Mouse (Mus musculus): ENCODE data around the gene Fads3. TPM values are rescaled to one million over a fixed set of nuclear protein-coding genes. Genes with fewer than 3 reads are reported as not detected.
A peak's percentile ranks its signal among the peaks of the same experiment; 100 is the strongest.

Fads3 gene
- polyA plus RNA-seq, 1 experiment from 2014 or later: 3.7 TPM

DNA sequence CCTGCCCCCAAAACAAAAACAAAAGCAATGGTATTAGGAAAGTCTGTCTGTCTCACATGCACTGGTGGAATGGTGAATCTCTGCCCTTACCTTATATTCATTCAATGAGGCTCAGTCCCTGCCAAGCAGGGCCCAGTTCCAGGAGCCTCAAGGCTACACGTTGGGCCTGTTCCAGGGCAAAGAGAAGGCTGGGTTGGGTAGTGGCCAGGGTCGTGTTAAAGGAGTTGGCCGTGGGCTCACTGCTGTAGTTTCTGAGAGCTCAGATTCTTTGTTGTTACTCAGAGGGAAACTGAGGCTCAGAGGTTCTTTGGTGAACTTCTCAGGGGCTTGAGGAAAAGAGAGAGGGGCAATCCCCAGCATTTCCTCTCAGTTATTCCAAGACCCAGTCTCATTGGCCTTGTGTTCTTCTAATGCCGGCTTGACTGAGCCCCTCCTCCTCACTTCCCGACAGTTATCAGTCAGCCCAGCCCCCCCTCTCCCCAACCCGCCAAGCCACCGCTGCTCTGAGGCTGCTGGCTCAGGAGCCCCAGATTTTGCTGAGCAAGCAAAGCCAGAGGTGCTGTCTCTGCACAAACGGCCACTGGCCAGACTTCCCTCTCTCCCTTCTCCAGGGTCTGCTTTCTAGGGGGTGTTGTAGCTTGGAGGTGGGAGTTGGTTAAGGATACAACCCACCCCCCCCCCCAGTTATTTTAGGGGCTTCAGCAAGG lies 16.0 kb upstream of the Fads3 start:
- Histone ChIP-seq H3K27ac (replicated peaks; ENCODE audit: low read depth, low read length) (0 out of 2 replicates have a peak overlapping the region, but pooled peaks have one; percentile 31), H3K4me3 (ENCODE audit: low read depth, low read length) (no peak overlapping the region), H3K36me3 (replicated peaks; ENCODE audit: control insufficient read depth, insufficient read depth, low read depth, low read length) (peaks cover 2% of the 10 kb centered on the region), H3K9ac (replicated peaks; ENCODE audit: low read length) (no peak overlapping the region), H3K4me1 (ENCODE audit: control insufficient read depth, insufficient read depth, low read length) (no peaks in the 10 kb centered on the region), H3K9me3 (replicated peaks; ENCODE audit: control insufficient read depth, low read length) (no peaks in the 10 kb centered on the region), H3K4me2 (ENCODE audit: low read depth, low read length) (no peak overlapping the region), H3K27me3 (ENCODE audit: control insufficient read depth, insufficient read depth, low read length) (no peaks in the 10 kb centered on the region)
- 25% methylated on average over 8 of the region's 8 CpGs for WGBS
- DNase-seq (ENCODE audit: low spot score) (peak; percentile 62), ATAC-seq (replicated peaks; ENCODE audit: insufficient number of reproducible peaks, low FRiP score, low TSS enrichment, low read depth) (no peak)

DNA sequence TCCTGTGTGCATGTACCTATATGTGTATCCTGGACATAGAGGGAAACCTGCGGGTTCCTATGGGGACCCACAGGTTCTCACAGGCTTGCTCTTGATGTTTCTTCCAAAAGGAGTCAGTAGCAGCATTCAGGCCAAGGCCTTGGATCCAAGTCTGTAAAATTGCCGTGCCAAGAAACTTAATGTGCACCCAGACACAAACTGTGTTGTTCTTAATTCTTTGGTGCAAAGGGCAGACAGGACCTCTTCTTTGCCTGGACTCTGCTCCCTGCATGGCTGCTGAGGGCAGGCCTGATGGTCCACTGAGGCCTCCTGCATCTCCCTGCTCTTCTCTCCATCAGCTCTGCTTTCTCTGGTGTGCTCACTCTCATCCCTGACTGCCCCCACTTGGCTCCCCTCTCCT lies 11.6 kb upstream of the Fads3 start:
- Histone ChIP-seq H3K4me1 (ENCODE audit: control insufficient read depth, insufficient read depth, low read length) (no peaks in the 10 kb centered on the region), H3K36me3 (replicated peaks; ENCODE audit: control insufficient read depth, insufficient read depth, low read depth, low read length) (peaks cover 3% of the 10 kb centered on the region), H3K4me2 (ENCODE audit: low read depth, low read length) (no peak overlapping the region), H3K9me3 (replicated peaks; ENCODE audit: control insufficient read depth, low read length) (no peaks in the 10 kb centered on the region), H3K27ac (replicated peaks; ENCODE audit: low read depth, low read length) (no peak overlapping the region), H3K27me3 (ENCODE audit: control insufficient read depth, insufficient read depth, low read length) (no peaks in the 10 kb centered on the region), H3K9ac (replicated peaks; ENCODE audit: low read length) (no peak overlapping the region), H3K4me3 (ENCODE audit: low read depth, low read length) (no peak overlapping the region)
- WGBS: 86% methylated on average over 2 of the region's 2 CpGs
- DNase-seq (ENCODE audit: low spot score) (no peak), ATAC-seq (replicated peaks; ENCODE audit: insufficient number of reproducible peaks, low FRiP score, low TSS enrichment, low read depth) (no peak)

DNA sequence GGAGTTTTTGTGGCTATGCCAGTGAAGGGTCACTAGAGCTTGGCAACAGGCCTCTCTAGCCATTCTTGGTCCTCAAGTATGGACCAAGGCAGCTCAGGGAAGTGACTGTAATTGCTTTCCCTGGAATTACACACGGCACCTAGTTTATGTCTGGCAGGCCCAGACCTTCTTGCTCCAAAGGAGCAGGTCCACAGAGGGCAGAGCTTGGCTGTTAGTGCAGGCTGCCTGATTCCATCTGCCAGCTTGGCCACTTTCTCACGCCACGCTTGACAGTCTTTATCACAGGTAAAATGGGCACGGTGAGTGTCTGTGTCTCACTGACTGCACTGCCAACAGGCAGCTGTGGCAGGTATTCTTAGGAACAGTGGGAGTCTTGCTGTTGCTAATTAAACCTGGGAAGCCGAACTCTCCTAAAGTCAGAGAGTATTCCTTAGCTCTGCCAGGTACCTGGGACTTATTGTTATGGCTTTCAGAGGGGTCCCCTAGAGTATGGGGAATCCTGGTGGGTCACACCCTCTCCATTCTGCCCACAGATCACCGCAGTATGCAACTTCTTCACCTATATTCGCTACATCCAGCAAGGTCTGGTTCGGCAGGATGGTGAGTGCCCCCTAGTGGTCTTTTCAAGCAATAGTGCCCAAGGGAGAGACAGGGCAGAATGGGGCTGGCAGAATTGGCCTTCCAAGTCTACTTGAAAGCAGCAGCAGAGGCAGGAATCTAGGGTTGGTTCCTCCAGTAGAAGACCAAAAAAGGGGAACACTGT lies 8.0 kb upstream of the Fads3 start:
- Histone ChIP-seq H3K36me3 (replicated peaks; ENCODE audit: control insufficient read depth, insufficient read depth, low read depth, low read length) (peaks cover 3% of the 10 kb centered on the region), H3K4me3 (ENCODE audit: low read depth, low read length) (no peak overlapping the region), H3K27ac (replicated peaks; ENCODE audit: low read depth, low read length) (no peak overlapping the region), H3K9ac (replicated peaks; ENCODE audit: low read length) (no peak overlapping the region), H3K4me2 (ENCODE audit: low read depth, low read length) (no peak overlapping the region), H3K27me3 (ENCODE audit: control insufficient read depth, insufficient read depth, low read length) (no peaks in the 10 kb centered on the region), H3K9me3 (replicated peaks; ENCODE audit: control insufficient read depth, low read length) (no peaks in the 10 kb centered on the region), H3K4me1 (ENCODE audit: control insufficient read depth, insufficient read depth, low read length) (no peaks in the 10 kb centered on the region)
- peak; percentile 82 for DNase-seq (ENCODE audit: low spot score)
- 0 out of 2 replicates have a peak, but pooled peaks have one; percentile 11 for ATAC-seq (replicated peaks; ENCODE audit: insufficient number of reproducible peaks, low FRiP score, low TSS enrichment, low read depth)
- WGBS: 39% methylated on average over 8 of the region's 8 CpGs

DNA sequence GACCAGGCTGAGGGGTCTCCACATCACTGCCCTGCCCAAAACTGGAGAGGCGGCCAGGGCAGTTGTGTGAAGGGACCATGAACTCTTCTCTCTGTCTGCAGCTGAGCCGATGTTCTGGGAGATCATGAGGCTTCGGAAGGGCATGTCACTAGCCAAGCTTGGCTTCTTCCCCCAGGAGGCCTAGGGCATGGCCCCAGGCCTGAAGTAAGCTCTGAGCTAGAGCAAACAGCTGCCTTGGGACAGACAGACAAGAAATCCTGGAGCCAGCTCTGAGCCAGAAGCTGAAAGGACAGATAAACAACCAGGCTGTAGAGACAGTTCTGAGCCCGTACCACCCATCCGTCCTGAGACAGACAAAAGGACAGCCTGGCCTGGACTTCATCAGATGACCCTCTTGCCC lies 7.0 kb upstream of the Fads3 start:
- Histone ChIP-seq H3K4me2 (ENCODE audit: low read depth, low read length) (no peak overlapping the region; the same call in 1 of the 2 replicates), H3K27me3 (ENCODE audit: control insufficient read depth, insufficient read depth, low read length) (no peaks in the 10 kb centered on the region), H3K9me3 (replicated peaks; ENCODE audit: control insufficient read depth, low read length) (no peaks in the 10 kb centered on the region), H3K27ac (replicated peaks; ENCODE audit: low read depth, low read length) (no peak overlapping the region), H3K36me3 (replicated peaks; ENCODE audit: control insufficient read depth, insufficient read depth, low read depth, low read length) (peaks cover 3% of the 10 kb centered on the region), H3K9ac (replicated peaks; ENCODE audit: low read length) (no peak overlapping the region), H3K4me1 (ENCODE audit: control insufficient read depth, insufficient read depth, low read length) (peaks cover 4% of the 10 kb centered on the region), H3K4me3 (ENCODE audit: low read depth, low read length) (no peak overlapping the region)
- no peak for DNase-seq (ENCODE audit: low spot score)
- WGBS: 90% methylated on average over 5 of the region's 5 CpGs
- 0 out of 2 replicates have a peak, but pooled peaks have one; percentile 5 for ATAC-seq (replicated peaks; ENCODE audit: insufficient number of reproducible peaks, low FRiP score, low TSS enrichment, low read depth)

DNA sequence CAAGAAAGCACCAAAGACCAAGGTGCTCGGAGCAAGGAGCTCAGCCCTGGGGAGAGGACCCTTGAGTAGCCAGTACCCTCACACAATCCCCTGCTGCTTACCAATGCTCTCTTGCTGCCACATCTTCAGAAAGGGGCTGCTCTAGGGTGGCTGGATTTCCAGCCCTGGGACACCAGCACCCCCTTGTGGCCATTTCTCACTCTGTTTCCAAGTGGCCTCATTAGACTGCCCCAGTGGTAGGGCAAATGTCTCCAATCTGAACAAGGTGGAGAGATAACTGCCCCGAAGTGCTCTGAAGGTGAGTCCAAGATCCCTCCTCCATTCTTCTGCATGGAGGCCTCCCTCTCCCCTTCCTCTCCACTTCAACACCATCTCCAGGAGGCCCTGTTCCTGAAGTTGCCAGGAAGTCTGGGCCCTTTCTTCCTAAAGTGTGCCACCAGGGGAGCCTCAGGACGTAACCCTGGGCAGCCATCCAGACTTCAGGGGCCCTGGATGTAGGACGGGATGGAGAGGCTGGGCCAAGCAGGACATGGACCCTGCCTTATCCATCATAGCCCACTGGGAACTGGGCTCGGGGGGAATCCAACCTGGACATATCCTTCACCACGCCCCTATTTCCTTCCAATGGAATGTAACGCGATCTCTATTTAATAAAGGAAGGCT lies 6.5 kb upstream of the Fads3 start:
- Histone ChIP-seq H3K4me3 (ENCODE audit: low read depth, low read length) (no peak overlapping the region), H3K27me3 (ENCODE audit: control insufficient read depth, insufficient read depth, low read length) (no peaks in the 10 kb centered on the region), H3K9me3 (replicated peaks; ENCODE audit: control insufficient read depth, low read length) (no peaks in the 10 kb centered on the region), H3K4me2 (ENCODE audit: low read depth, low read length) (no peak overlapping the region), H3K36me3 (replicated peaks; ENCODE audit: control insufficient read depth, insufficient read depth, low read depth, low read length) (peaks cover 3% of the 10 kb centered on the region), H3K9ac (replicated peaks; ENCODE audit: low read length) (no peak overlapping the region), H3K4me1 (ENCODE audit: control insufficient read depth, insufficient read depth, low read length) (peaks cover 4% of the 10 kb centered on the region), H3K27ac (replicated peaks; ENCODE audit: low read depth, low read length) (no peak overlapping the region)
- 37% methylated on average over 8 of the region's 8 CpGs for WGBS
- ATAC-seq (replicated peaks; ENCODE audit: insufficient number of reproducible peaks, low FRiP score, low TSS enrichment, low read depth): peak; percentile 76
- DNase-seq (ENCODE audit: low spot score): peak; percentile 89

DNA sequence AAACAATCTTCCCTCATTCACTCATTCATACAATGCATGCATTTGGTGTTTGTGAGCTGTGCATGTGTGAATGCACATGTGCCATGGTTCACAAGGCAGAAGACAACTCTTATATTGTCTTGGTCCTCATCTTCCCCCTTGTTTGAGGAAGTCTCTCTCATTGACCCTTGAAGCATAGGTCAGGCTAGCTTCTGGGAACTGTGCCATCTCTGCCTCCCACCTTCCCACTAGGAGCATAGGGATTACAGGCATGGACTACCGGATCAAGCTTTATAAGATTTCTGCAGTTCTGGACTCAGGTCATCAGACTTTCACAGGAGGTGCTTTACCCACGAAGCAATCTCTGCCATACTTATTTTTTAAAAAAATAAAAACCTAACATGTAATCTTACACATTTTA lies 3.8 kb upstream of the Fads3 start:
- Histone ChIP-seq H3K9me3 (replicated peaks; ENCODE audit: control insufficient read depth, low read length) (no peaks in the 10 kb centered on the region), H3K4me1 (ENCODE audit: control insufficient read depth, insufficient read depth, low read length) (peaks cover 4% of the 10 kb centered on the region), H3K36me3 (replicated peaks; ENCODE audit: control insufficient read depth, insufficient read depth, low read depth, low read length) (no peaks in the 10 kb centered on the region), H3K4me2 (ENCODE audit: low read depth, low read length) (no peak overlapping the region), H3K9ac (replicated peaks; ENCODE audit: low read length) (no peak overlapping the region), H3K27ac (replicated peaks; ENCODE audit: low read depth, low read length) (no peak overlapping the region), H3K27me3 (ENCODE audit: control insufficient read depth, insufficient read depth, low read length) (no peaks in the 10 kb centered on the region), H3K4me3 (ENCODE audit: low read depth, low read length) (no peak overlapping the region)
- 64% methylated on average over 2 of the region's 2 CpGs for WGBS
- ATAC-seq (replicated peaks; ENCODE audit: insufficient number of reproducible peaks, low FRiP score, low TSS enrichment, low read depth) (no peak), DNase-seq (ENCODE audit: low spot score) (no peak)

DNA sequence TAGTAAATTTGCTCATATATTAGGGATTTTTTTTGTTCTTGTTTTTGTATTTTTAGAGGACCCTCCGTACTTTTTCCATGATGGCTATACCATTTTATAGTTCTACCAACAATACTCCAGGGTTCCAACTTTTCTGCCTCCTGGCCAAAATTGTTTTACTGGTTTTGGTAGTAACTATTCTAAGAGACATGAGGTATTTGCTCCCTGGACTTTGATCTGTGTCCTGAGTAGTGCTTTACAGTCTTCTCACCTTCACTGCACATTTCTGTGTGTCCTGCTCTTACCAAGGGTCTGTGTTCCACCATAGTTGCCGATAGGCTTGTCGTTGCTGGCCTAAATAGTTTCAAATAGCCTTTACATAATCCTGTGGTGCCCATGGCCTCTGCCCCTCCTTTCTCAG lies 3.0 kb upstream of the Fads3 start:
- H3K9ac ChIP-seq (replicated peaks; ENCODE audit: low read length): no peak overlapping the region
- no peak overlapping the region for H3K4me2 ChIP-seq (ENCODE audit: low read depth, low read length)
- H3K9me3 ChIP-seq (replicated peaks; ENCODE audit: control insufficient read depth, low read length): no peaks in the 10 kb centered on the region
- no peaks in the 10 kb centered on the region for H3K27me3 ChIP-seq (ENCODE audit: control insufficient read depth, insufficient read depth, low read length)
- H3K4me3 ChIP-seq (ENCODE audit: low read depth, low read length): no peak overlapping the region
- no peak overlapping the region for H3K27ac ChIP-seq (replicated peaks; ENCODE audit: low read depth, low read length)
- DNase-seq (ENCODE audit: low spot score) (no peak), ATAC-seq (replicated peaks; ENCODE audit: insufficient number of reproducible peaks, low FRiP score, low TSS enrichment, low read depth) (no peak)
- H3K36me3 ChIP-seq (replicated peaks; ENCODE audit: control insufficient read depth, insufficient read depth, low read depth, low read length): no peaks in the 10 kb centered on the region
- 85% methylated on average over 3 of the region's 3 CpGs for WGBS
- H3K4me1 ChIP-seq (ENCODE audit: control insufficient read depth, insufficient read depth, low read length): peaks cover 4% of the 10 kb centered on the region

DNA sequence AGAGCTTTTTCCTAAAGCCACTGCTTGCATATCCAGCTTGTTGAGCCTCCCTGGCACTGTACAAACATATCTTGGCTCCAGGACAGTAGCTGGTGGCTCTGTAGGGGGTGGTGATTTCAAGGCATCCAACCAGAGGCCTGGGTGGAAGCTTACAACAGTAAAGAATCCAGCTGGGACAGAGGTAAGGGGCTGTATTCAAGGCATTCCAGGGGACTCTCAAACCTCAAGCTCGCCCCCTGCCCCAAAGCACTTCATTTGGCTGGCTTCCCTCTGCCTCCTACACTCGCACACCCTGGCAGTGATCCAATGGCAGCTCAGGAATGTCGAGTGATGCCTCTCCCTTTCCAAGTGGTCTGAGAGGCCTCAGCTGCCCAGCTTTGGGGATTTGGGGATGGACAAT lies 2.5 kb upstream of the Fads3 start:
- no peak overlapping the region for H3K4me3 ChIP-seq (ENCODE audit: low read depth, low read length)
- H3K36me3 ChIP-seq (replicated peaks; ENCODE audit: control insufficient read depth, insufficient read depth, low read depth, low read length): no peaks in the 10 kb centered on the region
- ATAC-seq (replicated peaks; ENCODE audit: insufficient number of reproducible peaks, low FRiP score, low TSS enrichment, low read depth): no peak
- peaks cover 4% of the 10 kb centered on the region for H3K4me1 ChIP-seq (ENCODE audit: control insufficient read depth, insufficient read depth, low read length)
- H3K9me3 ChIP-seq (replicated peaks; ENCODE audit: control insufficient read depth, low read length): no peaks in the 10 kb centered on the region
- no peak overlapping the region for H3K4me2 ChIP-seq (ENCODE audit: low read depth, low read length)
- no peak for DNase-seq (ENCODE audit: low spot score)
- no peak overlapping the region for H3K9ac ChIP-seq (replicated peaks; ENCODE audit: low read length)
- no peaks in the 10 kb centered on the region for H3K27me3 ChIP-seq (ENCODE audit: control insufficient read depth, insufficient read depth, low read length)
- no peak overlapping the region; the same call in 1 of the 2 replicates for H3K27ac ChIP-seq (replicated peaks; ENCODE audit: low read depth, low read length)
- WGBS: 27% methylated on average over 3 of the region's 3 CpGs

Measured in embryonic facial prominence, embryonic 11.5 days (tissue).